Mouse (Mus musculus): ENCODE data around the gene Suclg2. TPM values are rescaled to one million over a fixed set of nuclear protein-coding genes. Genes with fewer than 3 reads are reported as not detected.

Suclg2 gene
- polyA plus RNA-seq (2014; fragmentation: Illumina TruSeq; extraction: RNeasy Lipid Tissue Mini Kit (QIAGEN cat#74804); ENCODE audit: insufficient read depth, low read depth, low replicate concordance), result 24.5 TPM

DNA sequence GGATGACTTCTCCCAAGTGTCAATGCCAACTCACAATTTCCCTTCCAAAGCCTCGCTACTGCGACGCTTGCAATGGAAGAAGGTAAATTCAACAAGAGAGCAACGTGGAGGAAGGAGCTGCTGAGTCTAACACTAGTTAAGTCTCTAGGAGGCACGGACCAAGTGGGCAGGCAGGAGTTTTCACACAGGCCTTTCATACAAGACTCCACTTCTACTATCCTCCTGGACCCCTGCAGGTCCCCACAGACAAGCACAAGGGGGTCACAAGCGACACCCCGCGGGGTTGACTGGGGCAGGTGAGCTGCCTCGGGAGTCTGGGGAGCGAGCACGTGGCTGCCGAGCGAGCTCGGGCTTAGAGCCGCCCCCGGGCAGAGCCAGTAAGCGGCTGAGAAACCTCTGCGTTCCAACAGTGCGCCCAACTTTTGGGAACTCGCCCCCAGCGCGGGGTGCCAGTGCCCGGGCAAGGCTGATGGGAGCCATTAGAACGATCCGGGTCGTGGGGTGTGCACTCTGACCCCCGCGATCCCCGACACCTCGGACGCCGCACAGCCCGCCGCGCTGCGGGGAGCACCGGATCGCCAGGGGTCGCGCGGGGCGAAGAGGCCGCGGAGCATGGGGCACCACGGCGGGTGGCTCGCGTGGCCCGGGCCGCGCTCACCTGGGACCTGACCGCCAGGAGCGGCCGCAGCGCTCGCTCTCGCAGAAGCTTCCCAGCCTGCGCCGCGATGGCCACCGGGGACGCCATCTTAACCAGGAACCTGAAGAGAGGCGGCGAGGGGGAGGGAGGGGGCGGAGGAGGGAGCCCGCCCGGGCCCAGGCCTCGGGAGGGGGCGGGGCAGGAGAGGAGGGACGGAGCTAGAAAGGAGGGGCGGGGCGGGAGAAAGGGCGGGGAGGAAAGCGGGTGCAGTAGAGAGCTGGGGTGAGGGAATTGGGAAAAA lies at the start of gene Suclg2:
Gene Suclg2, minus strand, starts transcription at position 770 of the 938 bp plus-strand sequence.

All from lung, adult 10 weeks (tissue).